Mouse (Mus musculus) forebrain, embryonic 15.5 days (tissue): ENCODE measurements around the gene Trmt13. TPM values are rescaled to one million over a fixed set of nuclear protein-coding genes. Genes with fewer than 3 reads are reported as not detected.
A peak's percentile ranks its signal among the peaks of the same experiment; 100 is the strongest.

Source experiments
- ATAC-seq: fragments of 200-750 bp; cut with Nextera tagmentation; replicated peaks from 2 replicates; pipeline ENCODE4 v1.8.0; 2017; ENCODE audit warnings: mild to moderate bottlenecking, moderate TSS enrichment, moderate library complexity
- H3K27ac ChIP-seq: fragments of 300-500 bp; sonication (generic); replicated peaks from 2 replicates; pipeline ENCODE4 v1.5.1; 2015; ENCODE audit warnings: mild to moderate bottlenecking, inconsistent platforms
- H3K27me3 ChIP-seq: fragments of 300-500 bp; sonication (generic); 2 replicates; pipeline ENCODE4 v1.6.1; 2015; ENCODE audit warnings: inconsistent platforms
- H3K36me3 ChIP-seq: fragments of 300-500 bp; sonication (generic); 2 replicates; pipeline ENCODE4 v1.6.1; 2015; ENCODE audit warnings: mild to moderate bottlenecking, inconsistent platforms
- H3K4me1 ChIP-seq: fragments of 300-500 bp; sonication (generic); 2 replicates; pipeline ENCODE4 v1.6.1; 2015; ENCODE audit warnings: inconsistent platforms
- H3K4me2 ChIP-seq: fragments of 300-500 bp; sonication (generic); replicated peaks from 2 replicates; pipeline ENCODE4 v1.6.1; 2015; ENCODE audit warnings: mild to moderate bottlenecking, inconsistent platforms
- H3K4me3 ChIP-seq: fragments of 300-500 bp; sonication (generic); 2 replicates; pipeline ENCODE4 v1.5.1; 2015; ENCODE audit warnings: mild to moderate bottlenecking, inconsistent platforms
- H3K9ac ChIP-seq: fragments of 300-500 bp; sonication (generic); replicated peaks from 2 replicates; pipeline ENCODE4 v1.6.1; 2015; ENCODE audit warnings: mild to moderate bottlenecking, inconsistent platforms
- H3K9me3 ChIP-seq: fragments of 300-500 bp; sonication (generic); 2 replicates; pipeline ENCODE4 v1.6.1; 2016; ENCODE audit warnings: inconsistent platforms
- WGBS: fragments of 180-500 bp; shearing (Covaris S2); methylation state at CpG from one replicate; pipeline ENCODE4 v1.1.7; 2015; ENCODE audit warnings: mixed read lengths; 5-methylcytosine and 5-hydroxymethylcytosine counted together
- polyA plus RNA-seq: library from polyadenylated mRNA; unstranded; fragments of >200 nt; fragmentation: Nextera tagmentation; extraction: Ambion mirVana; gene quantifications from 2 replicates; pipeline ENCODE4 v1.2.1, GENCODE M21; 2015

Trmt13 gene
- polyA plus RNA-seq, 1 experiment from 2014 or later = 25.3 TPM

- Histone ChIP-seq H3K27ac (no peak overlapping the region), H3K4me3 (no peak overlapping the region), H3K4me1 (peaks cover 17% of the 10 kb centered on the region), H3K9me3 (no peaks in the 10 kb centered on the region), H3K36me3 (peaks cover 30% of the 10 kb centered on the region), H3K4me2 (no peak overlapping the region), H3K9ac (no peak overlapping the region), H3K27me3 (no peaks in the 10 kb centered on the region)
- no peak for ATAC-seq
- WGBS = 96% methylated on average over 7 of the region's 7 CpGs
Measured at GRCm38 (mm10) chr3:116648805-116649204, 34.4 kb upstream of the Trmt13 start.

GRCm38 (mm10) chr3:116646387-116646786, 32.0 kb upstream of the Trmt13 start:
- no peak overlapping the region for H3K4me2 ChIP-seq
- H3K27me3 ChIP-seq = no peaks in the 10 kb centered on the region
- no peak overlapping the region for H3K4me3 ChIP-seq
- 85% methylated on average over 1 of the region's 1 CpGs for WGBS
- no peaks in the 10 kb centered on the region for H3K4me1 ChIP-seq
- no peaks in the 10 kb centered on the region for H3K9me3 ChIP-seq
- ATAC-seq = no peak
- H3K27ac ChIP-seq = no peak overlapping the region
- H3K36me3 ChIP-seq = peaks cover 48% of the 10 kb centered on the region
- H3K9ac ChIP-seq = no peak overlapping the region

- Histone ChIP-seq H3K9ac (no peak overlapping the region), H3K27ac (no peak overlapping the region), H3K27me3 (no peaks in the 10 kb centered on the region), H3K36me3 (peaks cover 82% of the 10 kb centered on the region), H3K4me2 (no peak overlapping the region), H3K9me3 (no peaks in the 10 kb centered on the region), H3K4me3 (no peak overlapping the region), H3K4me1 (no peaks in the 10 kb centered on the region)
- ATAC-seq = no peak
- 98% methylated on average over 2 of the region's 2 CpGs for WGBS
Measured at GRCm38 (mm10) chr3:116642373-116642772, 28.0 kb upstream of the Trmt13 start.

GRCm38 (mm10) chr3:116641811-116642371, 27.5 kb upstream of the Trmt13 start:
- 94% methylated on average over 6 of the region's 6 CpGs for WGBS

GRCm38 (mm10) chr3:116640024-116640423, 25.6 kb upstream of the Trmt13 start:
- Histone ChIP-seq H3K4me2 (no peak overlapping the region), H3K4me1 (no peaks in the 10 kb centered on the region), H3K27me3 (no peaks in the 10 kb centered on the region), H3K27ac (no peak overlapping the region), H3K36me3 (peaks cover 86% of the 10 kb centered on the region), H3K9me3 (no peaks in the 10 kb centered on the region), H3K9ac (no peak overlapping the region), H3K4me3 (no peak overlapping the region)
- ATAC-seq = no peak
- 90% methylated on average over 1 of the region's 1 CpGs for WGBS

More at GRCm38 (mm10) chr3:116641811-116642371, 27.5 kb upstream of the Trmt13 start:
- no peaks in the 10 kb centered on the region for H3K27me3 ChIP-seq
- H3K27ac ChIP-seq = no peak overlapping the region
- no peak overlapping the region for H3K4me2 ChIP-seq
- H3K4me3 ChIP-seq = no peak overlapping the region
- no peaks in the 10 kb centered on the region for H3K4me1 ChIP-seq
- H3K36me3 ChIP-seq = peaks cover 85% of the 10 kb centered on the region
- no peak for ATAC-seq
- no peak overlapping the region for H3K9ac ChIP-seq
- no peaks in the 10 kb centered on the region for H3K9me3 ChIP-seq

GRCm38 (mm10) chr3:116638572-116638971, 24.2 kb upstream of the Trmt13 start:
- no peak for ATAC-seq
- no peak overlapping the region for H3K4me2 ChIP-seq
- no peaks in the 10 kb centered on the region for H3K9me3 ChIP-seq
- H3K4me1 ChIP-seq = no peaks in the 10 kb centered on the region
- 90% methylated on average over 7 of the region's 7 CpGs for WGBS
- peaks cover 90% of the 10 kb centered on the region for H3K36me3 ChIP-seq
- no peak overlapping the region for H3K27ac ChIP-seq
- H3K27me3 ChIP-seq = no peaks in the 10 kb centered on the region
- H3K4me3 ChIP-seq = no peak overlapping the region
- H3K9ac ChIP-seq = no peak overlapping the region

- Histone ChIP-seq H3K27ac (no peak overlapping the region), H3K4me2 (no peak overlapping the region), H3K9me3 (no peaks in the 10 kb centered on the region), H3K9ac (no peak overlapping the region), H3K4me1 (no peaks in the 10 kb centered on the region), H3K4me3 (no peak overlapping the region), H3K36me3 (peaks cover 91% of the 10 kb centered on the region), H3K27me3 (no peaks in the 10 kb centered on the region)
- 86% methylated on average over 9 of the region's 9 CpGs for WGBS
- ATAC-seq = no peak
Measured at GRCm38 (mm10) chr3:116637693-116638476, 23.5 kb upstream of the Trmt13 start.

- Histone ChIP-seq H3K27me3 (no peaks in the 10 kb centered on the region), H3K4me3 (no peak overlapping the region), H3K27ac (no peak overlapping the region; the same call in 1 of the 2 replicates), H3K4me1 (no peaks in the 10 kb centered on the region), H3K4me2 (no peak overlapping the region), H3K9me3 (no peaks in the 10 kb centered on the region), H3K36me3 (peaks cover 84% of the 10 kb centered on the region), H3K9ac (no peak overlapping the region)
- 61% methylated on average over 5 of the region's 5 CpGs for WGBS
- ATAC-seq = no peak
Measured at GRCm38 (mm10) chr3:116635799-116636198, 21.4 kb upstream of the Trmt13 start.

GRCm38 (mm10) chr3:116634853-116635252, 20.5 kb upstream of the Trmt13 start:
- H3K4me2 ChIP-seq = no peak overlapping the region
- ATAC-seq = no peak
- no peak overlapping the region for H3K4me3 ChIP-seq
- H3K4me1 ChIP-seq = no peaks in the 10 kb centered on the region
- H3K9me3 ChIP-seq = no peaks in the 10 kb centered on the region
- H3K9ac ChIP-seq = no peak overlapping the region
- H3K36me3 ChIP-seq = peaks cover 76% of the 10 kb centered on the region
- no peaks in the 10 kb centered on the region for H3K27me3 ChIP-seq
- WGBS = 96% methylated on average over 8 of the region's 8 CpGs
- no peak overlapping the region for H3K27ac ChIP-seq

GRCm38 (mm10) chr3:116634091-116634490, 19.7 kb upstream of the Trmt13 start:
- Histone ChIP-seq H3K4me3 (no peak overlapping the region), H3K36me3 (peaks cover 68% of the 10 kb centered on the region), H3K9me3 (no peaks in the 10 kb centered on the region), H3K4me2 (no peak overlapping the region), H3K27ac (no peak overlapping the region), H3K27me3 (no peaks in the 10 kb centered on the region), H3K4me1 (no peaks in the 10 kb centered on the region), H3K9ac (no peak overlapping the region)
- no peak for ATAC-seq
- 85% methylated on average over 3 of the region's 3 CpGs for WGBS

- Histone ChIP-seq H3K4me1 (no peaks in the 10 kb centered on the region), H3K4me2 (no peak overlapping the region), H3K27ac (no peak overlapping the region), H3K36me3 (peaks cover 62% of the 10 kb centered on the region), H3K27me3 (no peaks in the 10 kb centered on the region), H3K9ac (no peak overlapping the region), H3K4me3 (no peak overlapping the region), H3K9me3 (no peaks in the 10 kb centered on the region)
- 90% methylated on average over 3 of the region's 3 CpGs for WGBS
- ATAC-seq = no peak
Measured at GRCm38 (mm10) chr3:116632971-116633370, 18.6 kb upstream of the Trmt13 start.

GRCm38 (mm10) chr3:116631459-116631858, 17.1 kb upstream of the Trmt13 start:
- peaks cover 49% of the 10 kb centered on the region for H3K36me3 ChIP-seq
- 49% methylated on average over 1 of the region's 1 CpGs for WGBS

More at GRCm38 (mm10) chr3:116631459-116631858, 17.1 kb upstream of the Trmt13 start:
- H3K4me3 ChIP-seq = no peak overlapping the region
- peak overlapping the region; percentile 32; the same call in 1 of the 2 replicates for H3K27ac ChIP-seq
- H3K4me1 ChIP-seq = no peaks in the 10 kb centered on the region
- H3K9ac ChIP-seq = no peak overlapping the region
- no peaks in the 10 kb centered on the region for H3K27me3 ChIP-seq
- no peaks in the 10 kb centered on the region for H3K9me3 ChIP-seq
- H3K4me2 ChIP-seq = no peak overlapping the region
- no peak for ATAC-seq
